Mouse (Mus musculus): ENCODE results near the gene Fam13c. TPM values are rescaled to one million over a fixed set of nuclear protein-coding genes. Genes with fewer than 3 reads are reported as not detected.
A peak's percentile ranks its signal among the peaks of the same experiment; 100 is the strongest.

The Fam13c gene
- polyA plus RNA-seq, 1 experiment from 2014 or later: 3.2 TPM

DNA sequence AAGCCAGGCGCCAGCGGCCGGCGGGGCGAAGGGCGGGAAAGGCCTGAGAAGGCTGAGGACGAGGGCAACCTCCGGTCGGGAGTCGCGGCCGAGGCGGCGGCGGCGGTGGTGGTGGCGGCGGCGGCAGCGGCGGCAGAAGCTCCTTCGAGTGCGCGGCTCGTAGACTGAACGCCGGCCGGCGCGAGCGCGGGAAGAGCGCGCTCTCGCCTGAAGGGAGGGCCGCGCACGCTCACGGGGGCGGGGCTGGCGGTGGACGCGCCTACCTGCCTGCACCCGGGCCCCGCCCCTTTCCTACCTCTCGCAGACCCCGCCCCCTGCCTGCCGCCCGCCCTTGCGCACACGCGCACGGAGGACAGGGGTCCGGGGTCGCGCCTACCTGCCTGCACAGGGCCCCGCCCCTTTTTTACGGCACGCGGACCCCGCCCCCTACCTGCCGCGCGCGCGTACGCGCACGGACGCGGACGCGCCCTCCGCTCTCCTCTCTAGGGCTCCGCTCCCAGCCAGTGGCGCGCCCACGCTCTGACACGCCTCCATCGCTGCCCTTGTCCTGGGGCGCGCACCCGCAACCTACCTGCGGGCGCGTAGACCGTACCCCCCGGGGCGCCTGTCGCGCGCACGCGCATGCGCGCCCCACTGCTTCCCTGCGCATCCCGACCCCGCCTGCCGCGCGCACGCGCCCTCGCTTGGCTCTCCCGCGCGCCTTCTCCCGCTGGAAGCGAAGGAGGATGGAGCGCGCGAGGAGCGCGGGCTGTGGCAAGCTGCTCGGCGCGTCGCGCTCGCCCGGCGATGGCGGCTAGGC lies 159.0 kb downstream of the Fam13c start:
- DNase-seq (ENCODE audit: low spot score): peak; percentile 40

DNA sequence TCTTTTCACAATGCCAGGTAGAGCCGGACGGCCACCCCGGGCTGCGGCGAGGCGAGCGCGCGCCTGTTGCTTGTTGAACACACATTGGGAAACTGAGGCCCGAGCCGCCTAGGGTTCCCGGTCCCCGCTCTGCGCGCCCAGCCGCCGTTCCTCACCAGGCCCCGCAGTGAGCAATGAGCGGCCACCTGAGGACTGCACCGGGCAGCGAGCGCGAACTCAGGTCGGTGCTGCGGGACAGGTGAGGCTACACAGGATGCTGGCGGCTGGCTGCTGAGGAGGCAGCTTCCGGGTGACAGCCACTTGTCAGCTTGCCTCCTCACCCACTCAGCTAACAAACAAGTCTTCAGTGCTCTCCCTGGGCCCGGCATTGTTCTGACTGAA lies 159.6 kb downstream of the Fam13c start:
- peak; percentile 2 for DNase-seq (ENCODE audit: low spot score)

Other genes with a start within 250 kb of the Fam13c start
- gene Mrln, start 235.8 kb upstream of the Fam13c start, polyA plus RNA-seq (2015; fragmentation: Nextera tagmentation; extraction: Ambion mirVana): 2.4 and 3.0 TPM in 2 replicates
- gene Slc16a9, start 195.4 kb upstream of the Fam13c start, polyA plus RNA-seq (2015; fragmentation: Nextera tagmentation; extraction: Ambion mirVana): 0.35 and 0.55 TPM in 2 replicates
- gene Phyhipl, start 215.5 kb downstream of the Fam13c start, polyA plus RNA-seq (2015; fragmentation: Nextera tagmentation; extraction: Ambion mirVana): 2.3 and 2.6 TPM in 2 replicates